Mouse (Mus musculus): ENCODE measurements around the gene Emilin2.

Emilin2 gene

GRCm38 (mm10) chr17:71301413-71301812 is 10.4 kb downstream of the Emilin2 start:
- ATAC-seq (ENCODE audit: insufficient number of reproducible peaks, low FRiP score, low TSS enrichment) = no peak

- ATAC-seq (ENCODE audit: insufficient number of reproducible peaks, low FRiP score, low TSS enrichment) = no peak
These were observed 11.4 kb downstream of the Emilin2 start for GRCm38 (mm10) chr17:71300338-71300737.

- no peak for ATAC-seq (ENCODE audit: insufficient number of reproducible peaks, low FRiP score, low TSS enrichment)
These were observed 11.9 kb downstream of the Emilin2 start for GRCm38 (mm10) chr17:71299879-71300278.

- ATAC-seq (ENCODE audit: insufficient number of reproducible peaks, low FRiP score, low TSS enrichment) = no peak
These were observed 17.2 kb downstream of the Emilin2 start for GRCm38 (mm10) chr17:71294570-71294969.

GRCm38 (mm10) chr17:71292897-71293296 is 18.9 kb downstream of the Emilin2 start:
- no peak for ATAC-seq (ENCODE audit: insufficient number of reproducible peaks, low FRiP score, low TSS enrichment)

- no peak for ATAC-seq (ENCODE audit: insufficient number of reproducible peaks, low FRiP score, low TSS enrichment)
These were observed 19.8 kb downstream of the Emilin2 start for GRCm38 (mm10) chr17:71291897-71292420.

GRCm38 (mm10) chr17:71290486-71291410 is 21.0 kb downstream of the Emilin2 start:
- ATAC-seq (ENCODE audit: insufficient number of reproducible peaks, low FRiP score, low TSS enrichment) = no peak

- ATAC-seq (ENCODE audit: insufficient number of reproducible peaks, low FRiP score, low TSS enrichment) = no peak
These were observed 22.1 kb downstream of the Emilin2 start for GRCm38 (mm10) chr17:71289572-71290176.

GRCm38 (mm10) chr17:71288808-71289548 is 22.8 kb downstream of the Emilin2 start:
- no peak for ATAC-seq (ENCODE audit: insufficient number of reproducible peaks, low FRiP score, low TSS enrichment)

GRCm38 (mm10) chr17:71288145-71288758 is 23.5 kb downstream of the Emilin2 start:
- ATAC-seq (ENCODE audit: insufficient number of reproducible peaks, low FRiP score, low TSS enrichment) = no peak

- ATAC-seq (ENCODE audit: insufficient number of reproducible peaks, low FRiP score, low TSS enrichment) = no peak
These were observed 24.2 kb downstream of the Emilin2 start for GRCm38 (mm10) chr17:71287586-71287985.

GRCm38 (mm10) chr17:71285929-71286328 is 25.8 kb downstream of the Emilin2 start:
- ATAC-seq (ENCODE audit: insufficient number of reproducible peaks, low FRiP score, low TSS enrichment) = no peak

GRCm38 (mm10) chr17:71284890-71285289 is 26.9 kb downstream of the Emilin2 start:
- ATAC-seq (ENCODE audit: insufficient number of reproducible peaks, low FRiP score, low TSS enrichment) = no peak

GRCm38 (mm10) chr17:71283237-71283636 is 28.5 kb downstream of the Emilin2 start:
- no peak for ATAC-seq (ENCODE audit: insufficient number of reproducible peaks, low FRiP score, low TSS enrichment)

- no peak for ATAC-seq (ENCODE audit: insufficient number of reproducible peaks, low FRiP score, low TSS enrichment)
These were observed 29.1 kb downstream of the Emilin2 start for GRCm38 (mm10) chr17:71282716-71283115.

- ATAC-seq (ENCODE audit: insufficient number of reproducible peaks, low FRiP score, low TSS enrichment) = no peak
These were observed 33.9 kb downstream of the Emilin2 start for GRCm38 (mm10) chr17:71277701-71278491.

- ATAC-seq (ENCODE audit: insufficient number of reproducible peaks, low FRiP score, low TSS enrichment) = no peak
These were observed 35.0 kb downstream of the Emilin2 start for GRCm38 (mm10) chr17:71276771-71277170.

GRCm38 (mm10) chr17:71273901-71274300 is 37.9 kb downstream of the Emilin2 start:
- ATAC-seq (ENCODE audit: insufficient number of reproducible peaks, low FRiP score, low TSS enrichment) = no peak

GRCm38 (mm10) chr17:71268599-71268998 is 43.2 kb downstream of the Emilin2 start:
- no peak for ATAC-seq (ENCODE audit: insufficient number of reproducible peaks, low FRiP score, low TSS enrichment)
